ENCODE assay signal across 10 mouse cellular contexts in the genomic region with DNA sequence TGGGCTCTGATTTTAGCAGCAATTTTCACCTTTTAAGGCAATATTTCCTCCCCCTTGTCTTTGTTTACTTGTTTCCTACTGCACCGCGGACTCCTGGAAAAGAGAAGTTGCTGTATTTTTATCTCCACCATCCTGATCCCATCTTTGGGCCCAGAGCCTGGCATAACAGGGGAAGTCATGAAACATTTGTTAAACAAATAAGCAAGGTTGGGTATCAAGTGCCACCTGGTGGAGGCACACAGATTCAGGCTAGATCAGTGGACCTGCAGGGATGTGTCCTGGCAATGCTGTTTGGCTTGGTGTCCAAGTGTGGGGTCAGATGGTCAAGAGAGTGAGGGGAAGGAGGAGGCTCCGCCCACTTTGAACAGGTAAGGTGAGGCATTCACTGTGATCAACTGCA. TPM values are rescaled to one million over a fixed set of nuclear protein-coding genes. Genes with fewer than 3 reads are reported as not detected.
DNase-seq lines count a peak whose midpoint lies in the region; ATAC-seq and TF ChIP-seq lines count a peak whose summit lies in the region.
"Had no signal": no experiment of that assay in that cellular context is flagged by ENCODE, and none has a peak within 500 bp of the region (broad histone marks: within the 10 kb centered on the region; RNA-seq: fewer than 3 reads in every experiment).

No protein-coding gene starts in this region.

- no peak for ATAC-seq in neural tube, embryonic 15.5 days (ENCODE audit: low FRiP score)
- no peak for ATAC-seq in activated CD4-positive, CD25-positive, alpha-beta regulatory T cell, adult 4 months

- H3K9ac ChIP-seq in neural tube, embryonic 15.5 days (replicated peaks) = no peak overlapping the region

- H3K4me2 ChIP-seq in neural tube, embryonic 15.5 days = no peak overlapping the region

- no peak overlapping the region for H3K27ac ChIP-seq in neural tube, embryonic 15.5 days (replicated peaks)
- H3K27ac ChIP-seq in olfactory bulb, adult 2 months (ENCODE audit: insufficient read depth, low read depth, low read length) = no peak overlapping the region
- H3K27ac ChIP-seq: macrophage had no signal

- H3K36me3 ChIP-seq in neural tube, embryonic 15.5 days = no peaks in the 10 kb centered on the region

- WGBS in neural tube, embryonic 15.5 days = 63% methylated on average over 3 of the region's 3 CpGs
- WGBS in olfactory bulb, adult 2 months = 30% methylated on average over 3 of the region's 3 CpGs

- intact Hi-C loops in left cerebral cortex, postnatal 4 days (cut with DNase I) = loop anchor here (10.0 kb wide), 2 partner anchors 62 to 132 kb away; no protein-coding TSS in a partner anchor

- TF ChIP-seq POLR2A in olfactory bulb, adult 2 months (IDR thresholded peaks at IDR 0.05; ENCODE audit: insufficient read depth, low read depth, low read length) = no peak

- no peaks in the 10 kb centered on the region for H3K27me3 ChIP-seq in neural tube, embryonic 15.5 days (replicated peaks)

- TF ChIP-seq CTCF in olfactory bulb, adult 2 months (IDR thresholded peaks at IDR 0.05; ENCODE audit: insufficient read depth, low read depth, low read length) = 0 out of 2 replicates have a peak, but pooled peaks have one; percentile 23

- no peak overlapping the region for H3K4me3 ChIP-seq in neural tube, embryonic 15.5 days (replicated peaks)
- H3K4me3 ChIP-seq in olfactory bulb, adult 2 months (ENCODE audit: insufficient read depth, low read depth, low read length) = no peak overlapping the region
- H3K4me3 ChIP-seq: erythroblast, embryonic 14.5 days had no signal

- DNase-seq in neural tube, embryonic 10.5 days (ENCODE audit: extremely low spot score, low spot score) = peak; percentile 48
- DNase-seq in T-cell, adult 2 months (ENCODE audit: low spot score) = peak; percentile 32
- DNase-seq in cerebellum, postnatal 10 days = peak; percentile 85 to 86
- DNase-seq in induced T-regulatory cell, adult 2 months (ENCODE audit: low read depth) = peak; percentile 47
- DNase-seq in left cerebral cortex, postnatal 4 days = peak; percentile 73

- H3K4me1 ChIP-seq in neural tube, embryonic 15.5 days = peaks cover 7% of the 10 kb centered on the region
- peaks cover 12% of the 10 kb centered on the region for H3K4me1 ChIP-seq in olfactory bulb, adult 2 months (ENCODE audit: control insufficient read depth, insufficient read depth, low read length)

- no peaks in the 10 kb centered on the region for H3K9me3 ChIP-seq in neural tube, embryonic 15.5 days (replicated peaks)

RNA-seq across cellular contexts. Expression of a gene that starts 12.7 kb away (rescaled TPM):
- 0.59 and 1.3 TPM in 2 replicates for polyA plus RNA-seq in neural tube, embryonic 15.5 days (2015; fragmentation: Nextera tagmentation; extraction: Ambion mirVana)
- under 1 TPM; 0.44 to 0.54 TPM for total RNA-seq in left cerebral cortex, postnatal 4 days (2021)
- polyA plus RNA-seq in olfactory bulb, adult 2 months (2012; ENCODE audit: insufficient read depth, insufficient read length, low replicate concordance, missing spikeins) = not detected in 2 replicates
- under 1 TPM in 1 of 2 experiments, not detected in 1; 0.12 TPM for polyA plus RNA-seq in activated CD4-positive, CD25-positive, alpha-beta regulatory T cell, adult 4 months (2017; shearing (Covaris generic))
- polyA plus RNA-seq: erythroblast, embryonic 14.5 days had no signal

RNA-seq across cellular contexts. Expression of a gene that starts 26.2 kb away (rescaled TPM):
- 8.8 and 12.0 TPM in 2 replicates for polyA plus RNA-seq in neural tube, embryonic 15.5 days (2015; fragmentation: Nextera tagmentation; extraction: Ambion mirVana)
- total RNA-seq in left cerebral cortex, postnatal 4 days (2021) = 1 to 10 TPM; 4.9 to 5.6 TPM
- not detected in 2 replicates for polyA plus RNA-seq in olfactory bulb, adult 2 months (2012; ENCODE audit: insufficient read depth, insufficient read length, low replicate concordance, missing spikeins)
- polyA plus RNA-seq in activated CD4-positive, CD25-positive, alpha-beta regulatory T cell, adult 4 months (2017; shearing (Covaris generic)) = under 1 TPM in 1 of 2 experiments, not detected in 1; 0.15 TPM

RNA-seq across cellular contexts. Expression of a gene that starts 57.0 kb away (rescaled TPM):
- polyA plus RNA-seq in neural tube, embryonic 15.5 days (2015; fragmentation: Nextera tagmentation; extraction: Ambion mirVana) = 0.05 and 0.28 TPM in 2 replicates
- total RNA-seq in left cerebral cortex, postnatal 4 days (2021) = not detected
- polyA plus RNA-seq in olfactory bulb, adult 2 months (2012; ENCODE audit: insufficient read depth, insufficient read length, low replicate concordance, missing spikeins) = not detected in 2 replicates
- under 1 TPM in 1 of 2 experiments, not detected in 1; 0.32 TPM for polyA plus RNA-seq in activated CD4-positive, CD25-positive, alpha-beta regulatory T cell, adult 4 months (2017; shearing (Covaris generic))
- polyA plus RNA-seq: erythroblast, embryonic 14.5 days had no signal

Comparison
In these comparisons a context has a peak if more than half of its experiments do, and no peak if none do; other contexts are left out.
1. DNase-seq: peak in every context shown above with its lines; median percentile 86 in cerebellum, postnatal 10 days; 73 in left cerebral cortex, postnatal 4 days; 48 in neural tube, embryonic 10.5 days; 47 in induced T-regulatory cell, adult 2 months; 32 in T-cell, adult 2 months.